Mouse (Mus musculus) adrenal gland, adult 8-10 months (tissue): ENCODE data around the gene Tub. TPM values are rescaled to one million over a fixed set of nuclear protein-coding genes. Genes with fewer than 3 reads are reported as not detected.

Experiments used
- DNase-seq: peaks from one replicate; pipeline ENCODE4 v3.0.0; 2022
- total RNA-seq, 4 experiments: library from RNA; stranded (reverse); gene quantifications; 2 replicates each; pipeline ENCODE4 v1.2.4; 2022

Gene Tub
- total RNA-seq, result 10 to 100 TPM; 36.0 to 70.2 (median 52.9) TPM

- DNase-seq, result no peak
These were observed at the start of gene Tub for GRCm38 (mm10) chr7:108950312-108950761. Gene Tub (plus strand): TSS chr7:108950338.

GRCm38 (mm10) chr7:108903969-108904368 is 46.2 kb upstream of the Tub start:
- no peak for DNase-seq

- no peak for DNase-seq
These were observed 23.1 kb upstream of the Tub start for GRCm38 (mm10) chr7:108927043-108927442.

- DNase-seq, result no peak
These were observed 21.6 kb upstream of the Tub start for GRCm38 (mm10) chr7:108928280-108929188.

GRCm38 (mm10) chr7:108929726-108930393 is 20.3 kb upstream of the Tub start, which contains the start of gene Nlrp10:
Gene Nlrp10 (minus strand): TSS chr7:108930178.
- no peak for DNase-seq

GRCm38 (mm10) chr7:108933794-108934731 is 16.1 kb upstream of the Tub start, which contains the start of gene Eif3f:
Gene Eif3f (plus strand): TSS chr7:108934417.
- peak; percentile 94 for DNase-seq

- no peak for DNase-seq
These were observed 15.3 kb upstream of the Tub start for GRCm38 (mm10) chr7:108934836-108935235.

- DNase-seq, result no peak
These were observed 14.7 kb upstream of the Tub start for GRCm38 (mm10) chr7:108935411-108935810.

GRCm38 (mm10) chr7:108936591-108936990 is 13.5 kb upstream of the Tub start:
- DNase-seq, result no peak

GRCm38 (mm10) chr7:108941466-108941865 is 8.7 kb upstream of the Tub start:
- DNase-seq, result no peak

- DNase-seq, result no peak
These were observed 6.1 kb upstream of the Tub start for GRCm38 (mm10) chr7:108944002-108944401.

GRCm38 (mm10) chr7:108948611-108949010 is 1.5 kb upstream of the Tub start:
- DNase-seq, result no peak

- no peak for DNase-seq
These were observed 837 bp upstream of the Tub start for GRCm38 (mm10) chr7:108949301-108949700.

- no peak for DNase-seq
These were observed 709 bp downstream of the Tub start for GRCm38 (mm10) chr7:108950762-108951331.

- DNase-seq, result no peak
These were observed 2.7 kb downstream of the Tub start for GRCm38 (mm10) chr7:108952801-108953200.

- no peak for DNase-seq
These were observed 4.0 kb downstream of the Tub start for GRCm38 (mm10) chr7:108954185-108954584.

- no peak for DNase-seq
These were observed 7.6 kb downstream of the Tub start for GRCm38 (mm10) chr7:108957734-108958133.

GRCm38 (mm10) chr7:108965968-108966367 is 15.8 kb downstream of the Tub start:
- no peak for DNase-seq

GRCm38 (mm10) chr7:108966742-108967362 is 16.7 kb downstream of the Tub start:
- no peak for DNase-seq

GRCm38 (mm10) chr7:108968201-108968600 is 18.1 kb downstream of the Tub start:
- no peak for DNase-seq

GRCm38 (mm10) chr7:108972273-108972672 is 22.1 kb downstream of the Tub start:
- peak; percentile 70 for DNase-seq
